ENCODE assay signal across 28 mouse cellular contexts in the genomic region with DNA sequence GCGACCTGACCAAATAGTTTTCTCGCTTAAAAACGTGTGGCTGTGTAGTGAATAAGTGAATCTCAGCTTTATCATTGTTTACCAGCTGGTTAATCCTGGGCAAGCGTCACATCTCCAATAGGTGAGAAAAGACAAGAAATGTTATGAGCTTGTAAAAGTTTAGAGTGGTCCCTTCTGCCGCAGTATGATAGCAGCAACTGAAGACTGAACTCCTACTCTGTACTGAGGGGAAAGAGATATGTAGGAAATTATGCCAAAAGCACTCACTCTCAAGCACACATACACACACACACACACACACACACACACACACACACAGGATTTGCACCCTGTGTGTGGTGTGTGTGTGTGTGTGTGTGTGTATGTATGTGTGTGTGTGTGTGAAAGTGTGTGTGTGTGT. TPM values are rescaled to one million over a fixed set of nuclear protein-coding genes. Genes with fewer than 3 reads are reported as not detected.
"Had no signal": no experiment of that assay in that cellular context is flagged by ENCODE, and none has a peak within 500 bp of the region (broad histone marks: within the 10 kb centered on the region; RNA-seq: fewer than 3 reads in every experiment).

No protein-coding gene starts in this region.

- ATAC-seq: forebrain, embryonic 13.5 days; forebrain, embryonic 14.5 days; forebrain, embryonic 15.5 days; forebrain, embryonic 16.5 days had no signal

- H3K9me3 ChIP-seq: embryonic facial prominence, embryonic 15.5 days had no signal

- DNase-seq: cerebellum, adult 18-20 months; cerebellum, adult 2 months; cerebellum, adult 8-10 months; cerebellum, adult 9-10 months; cerebellum, adult 9-11 months; cerebellum, postnatal 10 days; cerebellum, postnatal 14 days; cerebellum, postnatal 25 days; cerebellum, postnatal 36 days; embryo, embryonic 11 days; forebrain, postnatal 0 days; gastrocnemius, adult 2 months; gastrocnemius, postnatal 10 days; gastrocnemius, postnatal 14 days; gastrocnemius, postnatal 25 days; gastrocnemius, postnatal 36 days; heart, adult 11 months; heart, adult 18-20 months had no signal

- H3K4me2 ChIP-seq: embryonic facial prominence, embryonic 12.5 days; embryonic facial prominence, embryonic 13.5 days; embryonic facial prominence, embryonic 15.5 days; forebrain, embryonic 13.5 days; forebrain, embryonic 15.5 days had no signal

- H3K9ac ChIP-seq: embryonic facial prominence, embryonic 12.5 days; embryonic facial prominence, embryonic 13.5 days; embryonic facial prominence, embryonic 15.5 days; forebrain, embryonic 13.5 days; forebrain, embryonic 15.5 days; forebrain, postnatal 0 days had no signal

- H3K27ac ChIP-seq: embryonic facial prominence, embryonic 10.5 days; embryonic facial prominence, embryonic 12.5 days; embryonic facial prominence, embryonic 13.5 days; embryonic facial prominence, embryonic 15.5 days; forebrain, embryonic 10.5 days; forebrain, embryonic 13.5 days; forebrain, embryonic 15.5 days; gastrocnemius, adult 2 months had no signal

- H3K4me1 ChIP-seq: forebrain, embryonic 13.5 days; forebrain, embryonic 15.5 days had no signal

- H3K27me3 ChIP-seq: embryonic facial prominence, embryonic 12.5 days; embryonic facial prominence, embryonic 13.5 days; embryonic facial prominence, embryonic 15.5 days; forebrain, embryonic 13.5 days; forebrain, embryonic 15.5 days had no signal

- H3K36me3 ChIP-seq: embryonic facial prominence, embryonic 10.5 days; embryonic facial prominence, embryonic 13.5 days; embryonic facial prominence, embryonic 15.5 days; forebrain, embryonic 10.5 days; forebrain, embryonic 15.5 days had no signal

- H3K4me3 ChIP-seq: embryonic facial prominence, embryonic 10.5 days; embryonic facial prominence, embryonic 12.5 days; embryonic facial prominence, embryonic 13.5 days; embryonic facial prominence, embryonic 15.5 days; erythroblast, embryonic 14.5 days; forebrain, embryonic 10.5 days; forebrain, embryonic 13.5 days; forebrain, embryonic 15.5 days; gastrocnemius, adult 2 months had no signal

RNA-seq across cellular contexts. Expression of a gene that starts 26.2 kb away (rescaled TPM):
- polyA plus RNA-seq: erythroblast, embryonic 14.5 days had no signal
